Comparison of ENCODE assay signal across 18 mouse cellular contexts in the genomic region with DNA sequence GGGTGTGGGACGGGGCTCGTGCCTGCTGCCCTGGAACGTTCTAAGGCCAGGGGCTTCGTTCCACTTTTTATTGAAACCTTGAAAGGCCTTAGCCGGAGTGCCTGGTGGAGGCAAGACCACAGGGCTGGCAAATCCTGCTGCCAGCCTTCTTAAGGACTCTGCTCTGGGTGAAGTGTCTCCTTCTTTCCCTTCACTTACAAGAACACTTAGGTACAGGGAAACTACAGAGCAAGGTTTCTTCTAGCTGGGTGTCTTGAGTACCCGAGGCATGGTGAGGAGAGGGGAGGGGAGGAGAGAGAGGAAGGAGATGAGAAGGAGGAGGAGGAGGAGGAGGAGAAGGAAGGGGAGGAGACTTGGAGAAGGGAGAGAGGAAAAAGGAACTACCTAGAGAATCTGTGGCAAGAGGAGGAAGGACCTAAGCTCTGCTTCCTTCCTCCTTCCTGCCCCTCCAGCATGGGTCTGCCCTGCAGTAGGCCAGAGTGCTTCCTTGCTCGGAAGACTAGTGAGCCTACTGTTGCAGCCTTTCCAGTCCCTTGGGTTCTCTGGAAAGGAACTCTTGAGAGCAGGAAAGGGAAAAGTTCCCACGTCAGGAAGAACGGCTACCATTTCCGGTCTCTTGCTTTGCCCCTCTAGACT.
DNase-seq lines count a peak whose midpoint lies in the region; ATAC-seq lines count a peak whose summit lies in the region.
"Had no signal": no experiment of that assay in that cellular context is flagged by ENCODE, and none has a peak within 500 bp of the region (broad histone marks: within the 10 kb centered on the region; RNA-seq: fewer than 3 reads in every experiment).

No protein-coding gene starts in this region.

- H3K36me3 ChIP-seq in embryonic facial prominence, embryonic 13.5 days: no peaks in the 10 kb centered on the region
- H3K36me3 ChIP-seq in embryonic facial prominence, embryonic 10.5 days (replicated peaks): no peaks in the 10 kb centered on the region
- no peaks in the 10 kb centered on the region for H3K36me3 ChIP-seq in lung, embryonic 15.5 days
- H3K36me3 ChIP-seq in stomach, embryonic 16.5 days (ENCODE audit: control insufficient read depth, insufficient read depth, low read length): no peaks in the 10 kb centered on the region
- H3K36me3 ChIP-seq in neural tube, embryonic 15.5 days: no peaks in the 10 kb centered on the region
- H3K36me3 ChIP-seq: forebrain, embryonic 12.5 days; hindbrain, embryonic 13.5 days; liver, embryonic 12.5 days; neural tube, embryonic 13.5 days had no signal

- H3K4me1 ChIP-seq in embryonic facial prominence, embryonic 13.5 days: peaks cover 24% of the 10 kb centered on the region
- peaks cover 26% of the 10 kb centered on the region for H3K4me1 ChIP-seq in embryonic facial prominence, embryonic 10.5 days
- peaks cover 3% of the 10 kb centered on the region; the same call in 1 of the 2 replicates for H3K4me1 ChIP-seq in lung, embryonic 15.5 days
- peaks cover 14% of the 10 kb centered on the region for H3K4me1 ChIP-seq in stomach, embryonic 16.5 days (ENCODE audit: control insufficient read depth, insufficient read depth, low read length)
- H3K4me1 ChIP-seq in neural tube, embryonic 15.5 days: peaks cover 7% of the 10 kb centered on the region; the same call in 1 of the 2 replicates
- H3K4me1 ChIP-seq: liver, embryonic 12.5 days had no signal

- H3K9me3 ChIP-seq in embryonic facial prominence, embryonic 13.5 days: no peaks in the 10 kb centered on the region
- H3K9me3 ChIP-seq in embryonic facial prominence, embryonic 10.5 days: no peaks in the 10 kb centered on the region
- H3K9me3 ChIP-seq in lung, embryonic 15.5 days: no peaks in the 10 kb centered on the region
- no peaks in the 10 kb centered on the region for H3K9me3 ChIP-seq in stomach, embryonic 16.5 days (replicated peaks; ENCODE audit: control insufficient read depth, low read length)
- H3K9me3 ChIP-seq in neural tube, embryonic 15.5 days (replicated peaks): no peaks in the 10 kb centered on the region
- H3K9me3 ChIP-seq: forebrain, embryonic 12.5 days; hindbrain, embryonic 13.5 days; liver, embryonic 12.5 days; neural tube, embryonic 13.5 days had no signal

- no peak overlapping the region for H3K4me3 ChIP-seq in embryonic facial prominence, embryonic 13.5 days
- no peak overlapping the region for H3K4me3 ChIP-seq in embryonic facial prominence, embryonic 10.5 days
- H3K4me3 ChIP-seq in lung, embryonic 15.5 days: no peak overlapping the region
- no peak overlapping the region for H3K4me3 ChIP-seq in stomach, embryonic 16.5 days (replicated peaks; ENCODE audit: low read length)
- no peak overlapping the region for H3K4me3 ChIP-seq in neural tube, embryonic 15.5 days (replicated peaks)
- H3K4me3 ChIP-seq: forebrain, embryonic 12.5 days; hindbrain, embryonic 13.5 days; liver, embryonic 12.5 days; megakaryocyte, embryonic 14.5 days; neural tube, embryonic 13.5 days had no signal

- no peak overlapping the region for H3K4me2 ChIP-seq in embryonic facial prominence, embryonic 13.5 days
- H3K4me2 ChIP-seq in lung, embryonic 15.5 days: no peak overlapping the region
- H3K4me2 ChIP-seq in stomach, embryonic 16.5 days (ENCODE audit: low read depth, low read length): no peak overlapping the region
- no peak overlapping the region for H3K4me2 ChIP-seq in neural tube, embryonic 15.5 days
- H3K4me2 ChIP-seq: forebrain, embryonic 12.5 days; hindbrain, embryonic 13.5 days; liver, embryonic 12.5 days; neural tube, embryonic 13.5 days had no signal

- no peak overlapping the region for H3K9ac ChIP-seq in embryonic facial prominence, embryonic 13.5 days
- H3K9ac ChIP-seq in lung, embryonic 15.5 days: no peak overlapping the region
- H3K9ac ChIP-seq in stomach, embryonic 16.5 days (ENCODE audit: low read length): no peak overlapping the region
- no peak overlapping the region for H3K9ac ChIP-seq in neural tube, embryonic 15.5 days (replicated peaks)
- H3K9ac ChIP-seq: forebrain, embryonic 12.5 days; hindbrain, embryonic 13.5 days; liver, embryonic 12.5 days; neural tube, embryonic 13.5 days had no signal

- H3K27me3 ChIP-seq in embryonic facial prominence, embryonic 13.5 days: no peaks in the 10 kb centered on the region
- no peaks in the 10 kb centered on the region for H3K27me3 ChIP-seq in embryonic facial prominence, embryonic 10.5 days (replicated peaks; ENCODE audit: low read depth, poor library complexity, severe bottlenecking)
- no peaks in the 10 kb centered on the region for H3K27me3 ChIP-seq in lung, embryonic 15.5 days
- H3K27me3 ChIP-seq in stomach, embryonic 16.5 days (ENCODE audit: control insufficient read depth, insufficient read depth, low read length): no peaks in the 10 kb centered on the region
- H3K27me3 ChIP-seq in neural tube, embryonic 15.5 days (replicated peaks): no peaks in the 10 kb centered on the region
- H3K27me3 ChIP-seq: forebrain, embryonic 12.5 days; hindbrain, embryonic 13.5 days; liver, embryonic 12.5 days; megakaryocyte, embryonic 14.5 days; neural tube, embryonic 13.5 days had no signal

- no peak for DNase-seq in embryonic facial prominence, embryonic 10.5 days (ENCODE audit: low spot score)
- DNase-seq in lung, postnatal 14 days: no peak
- DNase-seq in lung, postnatal 36 days: peak; percentile 35
- DNase-seq in cerebellum, postnatal 14 days: no peak
- DNase-seq: adrenal gland, postnatal 36 days; cerebellum, postnatal 36 days; kidney, adult 18-20 months; retina, postnatal 1 day had no signal

- no peak for ATAC-seq in embryonic facial prominence, embryonic 13.5 days (ENCODE audit: insufficient number of reproducible peaks, insufficient read depth, low FRiP score, low TSS enrichment, low read depth)
- ATAC-seq in lung, embryonic 15.5 days (ENCODE audit: borderline replicate concordance, extremely low read depth, low FRiP score, low TSS enrichment): peak; percentile 35; the same call in 1 of the 2 replicates
- no peak for ATAC-seq in stomach, embryonic 16.5 days (ENCODE audit: insufficient read depth, low FRiP score)
- ATAC-seq in neural tube, embryonic 15.5 days (ENCODE audit: low FRiP score): no peak
- ATAC-seq: activated CD4-positive, CD25-positive, alpha-beta regulatory T cell, adult 4 months; liver, embryonic 12.5 days had no signal

- 80% methylated on average over 10 of the region's 10 CpGs for WGBS in embryonic facial prominence, embryonic 13.5 days
- WGBS in embryonic facial prominence, embryonic 10.5 days: 82% methylated on average over 10 of the region's 10 CpGs
- 66% methylated on average over 10 of the region's 10 CpGs for WGBS in lung, embryonic 15.5 days
- WGBS in stomach, embryonic 16.5 days: 66% methylated on average over 10 of the region's 10 CpGs
- 79% methylated on average over 10 of the region's 10 CpGs for WGBS in neural tube, embryonic 15.5 days

- peak overlapping the region; percentile 44; the same call in 1 of the 2 replicates for H3K27ac ChIP-seq in embryonic facial prominence, embryonic 13.5 days
- H3K27ac ChIP-seq in embryonic facial prominence, embryonic 10.5 days (replicated peaks): no peak overlapping the region
- H3K27ac ChIP-seq in lung, embryonic 15.5 days: peak overlapping the region; percentile 65
- peak overlapping the region; percentile 87 for H3K27ac ChIP-seq in stomach, embryonic 16.5 days (ENCODE audit: low read length)
- no peak overlapping the region for H3K27ac ChIP-seq in neural tube, embryonic 15.5 days (replicated peaks)
- H3K27ac ChIP-seq: forebrain, embryonic 12.5 days; hindbrain, embryonic 13.5 days; liver, embryonic 12.5 days; neural tube, embryonic 13.5 days had no signal

Comparison
In these comparisons a context has a peak if more than half of its experiments do, and no peak if none do; other contexts are left out.
1. H3K27ac ChIP-seq: peak in embryonic facial prominence, embryonic 13.5 days (single experiment), lung, embryonic 15.5 days (single experiment) and stomach, embryonic 16.5 days (single experiment); none in embryonic facial prominence, embryonic 10.5 days (single experiment) and neural tube, embryonic 15.5 days (single experiment).